Mouse (Mus musculus) T-helper 1 cell (primary cell): ENCODE measurements around the gene Plin5.
"Not testable (repeated sequence)": the region's sequence is repeated elsewhere in the genome, so short reads cannot be mapped to it uniquely, and the experiment has no call there.

Experiments used
- in situ Hi-C: fragments of 300-600 bp; cut with MboI, MseI; formaldehyde crosslinking; loops from one replicate; pipeline ENCODE4 v1.15.1; 2025; ENCODE audit warnings: high pct_unique_total_duplicates

Gene Plin5

GRCm38 (mm10) chr17:56108334-56109044 lies 8.9 kb downstream of the Plin5 start:
- in situ Hi-C loops: no loop called here

DNA sequence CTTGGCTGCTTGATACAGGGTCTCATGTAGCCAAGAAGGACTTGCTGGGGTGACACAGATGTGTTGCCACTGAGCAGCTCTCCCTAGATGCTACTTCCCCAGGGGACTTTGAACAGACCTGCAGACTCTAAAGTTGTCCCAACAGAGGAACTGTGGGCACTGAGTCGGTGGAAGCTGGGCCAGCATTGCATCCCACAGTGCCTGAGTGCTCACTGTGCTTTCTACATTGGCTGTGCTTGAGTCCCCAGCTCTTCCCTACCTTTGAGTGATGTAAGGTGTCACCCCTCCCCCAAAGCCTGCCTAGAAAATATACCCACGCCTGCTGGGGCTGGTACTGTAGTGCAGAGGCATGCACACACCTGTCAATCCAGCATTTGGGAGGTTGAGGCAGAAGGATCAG lies 9.7 kb downstream of the Plin5 start:
- in situ Hi-C loops: no loop called here

- in situ Hi-C loops: no loop called here
Measured at GRCm38 (mm10) chr17:56106981-56107380, 10.4 kb downstream of the Plin5 start.

DNA sequence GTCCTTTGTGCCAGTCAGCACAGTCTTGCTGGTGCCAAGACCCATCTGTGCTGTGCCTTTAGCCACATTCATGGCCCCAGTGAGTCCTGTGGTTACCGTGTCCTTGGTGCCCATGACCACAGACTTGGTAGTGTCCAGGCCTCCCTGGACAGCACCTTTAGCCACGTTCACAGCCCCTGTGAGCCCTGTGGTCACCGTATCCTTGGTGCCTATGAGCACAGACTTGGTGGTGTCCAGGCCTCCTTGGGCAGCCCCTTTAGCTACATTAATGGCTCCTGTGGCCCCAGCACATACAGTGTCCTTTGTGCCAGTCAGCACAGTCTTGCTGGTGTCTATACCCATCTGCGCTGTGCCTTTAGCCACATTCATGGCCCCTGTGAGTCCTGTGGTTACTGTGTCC lies 11.0 kb downstream of the Plin5 start:
- in situ Hi-C loops: not testable (repeated sequence)

GRCm38 (mm10) chr17:56104821-56105220 lies 12.6 kb downstream of the Plin5 start:
- in situ Hi-C loops: not testable (repeated sequence)

DNA sequence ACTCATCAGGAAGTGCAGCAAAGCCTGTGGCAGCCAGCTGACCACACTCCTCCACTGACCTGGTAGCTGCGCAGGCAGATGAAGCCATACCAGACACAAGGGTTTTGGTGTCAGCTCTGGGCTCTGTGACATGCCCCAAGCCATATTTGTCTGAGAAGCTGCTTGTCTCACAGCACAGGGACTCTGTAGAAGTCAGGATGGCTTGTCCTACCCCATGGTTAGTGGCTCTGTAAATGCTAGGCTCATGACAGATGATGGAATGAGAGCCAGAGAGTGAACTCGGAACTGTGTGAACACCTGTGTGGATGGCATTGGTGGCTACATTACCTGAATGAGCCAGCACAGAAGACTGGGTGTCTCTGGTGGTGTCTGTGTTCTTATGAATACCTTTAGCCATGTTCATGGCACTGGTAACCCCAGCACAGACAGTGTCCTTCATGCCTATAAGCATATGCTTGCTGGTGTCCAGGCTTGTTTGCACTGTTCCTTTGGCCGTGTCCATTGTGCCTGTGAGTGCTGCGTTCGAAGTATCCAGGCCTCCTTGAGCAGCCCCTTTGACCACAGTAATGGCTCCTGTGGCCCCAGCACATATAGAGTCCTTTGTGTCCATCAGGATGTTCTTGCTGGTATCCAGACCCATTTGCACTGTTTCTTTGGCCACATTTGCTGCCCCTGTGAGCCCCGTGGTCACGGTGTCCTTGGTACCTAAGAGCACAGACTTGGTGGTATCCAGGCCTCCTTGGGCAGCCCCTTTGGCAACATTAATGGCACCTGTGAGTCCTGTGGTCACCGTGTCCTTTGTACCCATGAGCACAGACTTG lies 13.7 kb downstream of the Plin5 start:
- in situ Hi-C loops: no loop called here

DNA sequence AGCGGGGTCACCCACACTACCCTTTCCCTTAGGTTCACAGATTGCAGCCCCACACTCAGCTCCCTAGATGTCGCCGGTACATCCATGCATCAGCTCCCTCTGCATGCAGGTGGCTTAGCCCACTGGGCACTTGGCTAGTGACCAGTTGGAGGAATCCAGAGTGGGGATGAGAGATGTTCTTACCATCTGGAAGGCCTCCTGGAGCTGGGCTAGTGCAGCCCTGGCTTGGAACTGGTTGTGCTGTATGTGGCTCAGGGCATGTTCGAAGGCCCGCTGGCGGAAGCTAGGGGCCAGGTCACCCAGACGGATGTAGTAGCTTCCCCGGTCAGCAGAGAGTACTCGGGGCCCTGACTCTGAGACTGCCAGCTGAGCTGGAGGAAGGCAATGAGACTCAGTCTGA lies 14.5 kb downstream of the Plin5 start:
- in situ Hi-C loops: no loop called here

- in situ Hi-C loops: no loop called here
Measured at GRCm38 (mm10) chr17:56102158-56102557, 15.2 kb downstream of the Plin5 start.

DNA sequence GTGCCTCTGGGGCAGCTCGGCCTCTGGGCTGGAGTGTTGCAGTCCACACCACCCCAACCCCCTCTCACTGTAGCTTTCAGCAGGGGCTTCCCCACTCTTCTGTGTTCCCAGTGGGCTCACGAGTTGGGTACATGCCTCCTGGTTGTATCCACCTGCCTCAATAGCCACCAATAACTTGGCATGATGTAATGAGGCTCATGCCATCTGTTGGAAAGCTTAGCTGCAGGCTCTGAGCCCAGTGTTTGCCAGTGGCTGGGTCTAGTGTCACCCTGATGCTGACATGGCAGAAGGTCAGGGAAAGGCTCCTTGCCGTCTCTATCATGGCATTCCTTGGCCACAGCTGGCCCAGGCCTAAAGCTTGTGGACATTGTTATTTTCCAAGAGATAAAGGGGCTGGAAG lies 16.6 kb downstream of the Plin5 start:
- in situ Hi-C loops: no loop called here

- in situ Hi-C loops: no loop called here
Measured at GRCm38 (mm10) chr17:56098711-56099572, 18.5 kb downstream of the Plin5 start.

DNA sequence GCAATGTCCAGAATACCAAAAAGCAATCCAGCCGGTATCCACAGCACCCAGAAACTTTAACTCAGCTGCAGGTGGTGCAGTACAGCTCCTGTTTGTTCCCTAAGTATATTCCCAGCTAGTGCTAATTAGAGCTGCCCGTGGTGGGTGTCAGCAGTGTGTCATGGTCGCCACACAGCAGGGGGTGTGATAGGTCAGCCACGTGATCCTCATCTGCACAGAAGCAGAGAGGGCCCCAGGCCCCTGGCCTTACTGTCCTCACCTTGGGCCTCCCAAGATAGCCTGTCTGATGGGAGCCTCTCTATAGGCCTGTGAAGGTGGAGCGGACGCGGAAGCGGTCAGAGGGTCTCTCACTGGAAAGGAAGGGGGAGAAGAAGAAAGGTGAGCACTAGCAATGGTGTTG lies 19.2 kb downstream of the Plin5 start:
- in situ Hi-C loops: no loop called here

DNA sequence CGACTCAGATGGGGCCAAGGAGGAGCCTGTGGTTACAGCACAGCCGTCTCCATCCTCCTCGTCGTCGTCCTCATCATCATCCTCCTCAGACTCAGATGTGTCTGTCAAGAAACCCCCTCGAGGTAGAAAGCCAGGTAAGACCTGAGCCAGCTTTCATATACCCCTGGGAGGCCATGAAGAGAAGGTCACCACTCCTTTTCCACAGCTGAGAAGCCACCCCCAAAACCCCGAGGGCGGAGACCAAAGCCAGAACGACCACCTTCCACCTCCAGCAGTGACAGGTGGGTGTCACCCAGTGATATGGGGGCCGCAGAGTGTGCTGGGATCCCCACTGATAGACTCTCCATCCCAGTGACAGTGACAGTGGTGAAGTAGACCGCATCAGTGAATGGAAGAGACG lies 20.5 kb downstream of the Plin5 start:
- in situ Hi-C loops: no loop called here

- in situ Hi-C loops: no loop called here
Measured at GRCm38 (mm10) chr17:56092794-56093193, 24.6 kb downstream of the Plin5 start.

DNA sequence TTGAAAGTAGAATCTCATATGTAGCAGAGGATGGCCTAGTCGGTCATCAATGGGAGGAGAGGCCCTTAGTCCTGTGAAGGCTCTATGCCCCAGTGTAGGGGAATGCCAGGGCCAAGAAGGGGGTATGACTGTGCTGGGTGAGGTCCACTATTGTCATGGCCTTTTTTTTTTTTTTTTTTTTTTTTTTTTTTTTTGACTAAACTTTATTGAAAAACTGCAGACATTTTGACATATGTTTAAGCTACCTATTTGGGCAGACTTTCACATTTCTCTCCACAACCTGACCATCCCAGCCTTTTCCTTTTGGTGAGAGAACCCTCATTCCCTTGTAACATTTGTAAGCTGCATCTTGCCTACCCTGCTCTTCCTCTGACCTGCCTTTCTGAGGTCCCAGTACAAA lies 25.1 kb downstream of the Plin5 start:
- in situ Hi-C loops: no loop called here

GRCm38 (mm10) chr17:56080781-56081585 lies 36.4 kb downstream of the Plin5 start:
- in situ Hi-C loops: no loop called here

- in situ Hi-C loops: no loop called here
Measured at GRCm38 (mm10) chr17:56079921-56080320, 37.5 kb downstream of the Plin5 start.

- in situ Hi-C loops: no loop called here
Measured at GRCm38 (mm10) chr17:56078880-56079795, 38.3 kb downstream of the Plin5 start, which contains the start of gene Hdgfl2. Gene Hdgfl2 (plus strand): TSS chr17:56079634.

DNA sequence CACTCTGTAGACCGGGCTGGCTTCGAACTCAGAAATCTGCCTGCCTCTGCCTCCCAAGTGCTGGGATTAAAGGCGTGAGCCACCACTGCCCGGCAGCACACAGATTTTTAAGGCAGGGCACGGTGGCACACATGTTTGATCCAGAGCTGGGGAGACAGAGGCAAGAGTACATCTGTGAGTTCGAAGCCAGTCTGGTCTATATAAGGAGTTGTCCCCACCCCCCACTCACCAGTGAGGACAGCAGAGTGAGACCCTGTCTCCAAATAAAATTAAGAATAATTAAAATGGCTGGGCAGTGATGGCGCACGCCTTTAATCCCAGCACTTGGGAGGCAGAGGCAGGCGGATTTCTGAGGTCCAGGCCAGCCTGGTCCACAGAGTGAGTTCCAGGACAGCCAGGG lies 39.0 kb downstream of the Plin5 start:
- in situ Hi-C loops: not testable (repeated sequence)

- in situ Hi-C loops: no loop called here
Measured at GRCm38 (mm10) chr17:56077523-56077922, 39.9 kb downstream of the Plin5 start.

GRCm38 (mm10) chr17:56074827-56075208 lies 42.6 kb downstream of the Plin5 start, which contains the start of gene Ubxn6:
Gene Ubxn6 (minus strand): TSS chr17:56075028.
- in situ Hi-C loops: no loop called here
